Mouse (Mus musculus) cortical plate, adult 2 months (tissue): Measurements from ENCODE around the gene Gm14214.

Experiments used
- CTCF ChIP-seq: fragments of 200-500 bp; IDR thresholded peaks from 2 replicates; pipeline ENCODE4 v1.5.1; 2011; ENCODE audit warnings: mild to moderate bottlenecking, control low read depth, low read length; ENCODE audit not compliant: insufficient read depth; ENCODE audit errors: extremely low read depth
- POLR2A ChIP-seq: fragments of 200-500 bp; IDR thresholded peaks from 2 replicates; pipeline ENCODE4 v1.6.1; 2011; ENCODE audit warnings: mild to moderate bottlenecking, low read length, control low read depth; ENCODE audit not compliant: insufficient read depth; ENCODE audit errors: extremely low read depth

GRCm38 (mm10) chr2:154786776-154787175 lies 16.9 kb upstream of the Gm14214 start:
- TF ChIP-seq POLR2A: no peak
- TF ChIP-seq CTCF: no peak
